In the genomic region with DNA sequence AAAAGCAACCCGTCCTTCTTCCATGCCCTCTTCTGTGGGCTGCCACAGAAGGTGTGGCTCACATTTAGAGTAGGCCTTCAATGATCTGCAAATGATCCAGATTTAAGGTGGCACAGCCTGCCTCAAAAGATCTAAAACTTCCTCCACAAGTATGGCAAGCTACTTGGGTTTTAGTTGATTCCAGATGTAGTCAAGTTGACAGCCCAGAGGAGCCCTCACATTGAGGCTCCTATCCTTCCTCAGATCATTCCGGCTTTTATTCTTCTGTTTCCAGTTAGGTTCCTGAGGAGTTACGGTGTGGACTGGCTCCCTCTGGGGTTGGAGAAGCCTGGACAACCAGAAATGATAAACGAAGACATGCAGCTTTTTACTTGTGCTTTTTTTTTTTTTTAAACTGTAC, we compare ENCODE assay signal across 19 mouse cellular contexts.
DNase-seq lines count a peak whose midpoint lies in the region; ATAC-seq lines count a peak whose summit lies in the region.
"Had no signal": no experiment of that assay in that cellular context is flagged by ENCODE, and none has a peak within 500 bp of the region (broad histone marks: within the 10 kb centered on the region; RNA-seq: fewer than 3 reads in every experiment).

No protein-coding gene starts in this region.

- no peak overlapping the region for H3K9ac ChIP-seq in limb, embryonic 11.5 days (ENCODE audit: low read length)
- H3K9ac ChIP-seq in embryonic facial prominence, embryonic 11.5 days (replicated peaks; ENCODE audit: low read length) = no peak overlapping the region
- H3K9ac ChIP-seq in embryonic facial prominence, embryonic 15.5 days = no peak overlapping the region
- H3K9ac ChIP-seq: forebrain, embryonic 15.5 days; heart, embryonic 12.5 days; hindbrain, embryonic 12.5 days had no signal

- 0 out of 2 replicates have a peak, but pooled peaks cover 4% of the 10 kb centered on the region for H3K4me1 ChIP-seq in limb, embryonic 11.5 days (ENCODE audit: control insufficient read depth, insufficient read depth, low read length)
- H3K4me1 ChIP-seq in limb, embryonic 10.5 days = peaks cover 37% of the 10 kb centered on the region
- no peaks in the 10 kb centered on the region for H3K4me1 ChIP-seq in embryonic facial prominence, embryonic 11.5 days (ENCODE audit: control insufficient read depth, insufficient read depth, low read length)
- H3K4me1 ChIP-seq in embryonic facial prominence, embryonic 15.5 days = peaks cover 17% of the 10 kb centered on the region
- H3K4me1 ChIP-seq: forebrain, embryonic 15.5 days had no signal

- no peak for DNase-seq in limb, embryonic 11.5 days (ENCODE audit: low spot score)
- no peak for DNase-seq in limb, embryonic 10.5 days (ENCODE audit: low spot score)
- DNase-seq in embryonic facial prominence, embryonic 11.5 days (ENCODE audit: low spot score) = peak; percentile 60
- DNase-seq in ovary, postnatal 14 days (ENCODE audit: low spot score) = no peak
- no peak for DNase-seq in left cerebral cortex, postnatal 25 days (ENCODE audit: low spot score in 2 of 2)
- DNase-seq: adrenal gland, postnatal 25 days; cerebellum, adult 18-20 months; cerebellum, adult 9-11 months; cerebellum, postnatal 36 days; gastrocnemius, postnatal 36 days; heart, adult 11 months; heart, postnatal 36 days had no signal

- no peak overlapping the region for H3K4me2 ChIP-seq in limb, embryonic 11.5 days (ENCODE audit: low read depth, severe bottlenecking)
- H3K4me2 ChIP-seq in embryonic facial prominence, embryonic 11.5 days (ENCODE audit: low read depth, low read length) = no peak overlapping the region
- H3K4me2 ChIP-seq in embryonic facial prominence, embryonic 15.5 days (replicated peaks) = no peak overlapping the region
- H3K4me2 ChIP-seq: forebrain, embryonic 15.5 days; heart, embryonic 12.5 days; hindbrain, embryonic 12.5 days had no signal

- WGBS in limb, embryonic 11.5 days = 58% methylated on average over 4 of the region's 4 CpGs
- WGBS in limb, embryonic 10.5 days = 57% methylated on average over 4 of the region's 4 CpGs
- WGBS in embryonic facial prominence, embryonic 11.5 days = 50% methylated on average over 4 of the region's 4 CpGs
- WGBS in embryonic facial prominence, embryonic 15.5 days = 32% methylated on average over 4 of the region's 4 CpGs

- intact Hi-C loops in left cerebral cortex, postnatal 25 days (cut with DNase I) = no loop called here

- H3K27ac ChIP-seq in limb, embryonic 11.5 days (replicated peaks; ENCODE audit: low read depth, low read length) = 0 out of 2 replicates have a peak overlapping the region, but pooled peaks have one; percentile 30
- H3K27ac ChIP-seq in limb, embryonic 10.5 days = no peak overlapping the region
- H3K27ac ChIP-seq in embryonic facial prominence, embryonic 11.5 days (replicated peaks; ENCODE audit: low read depth, low read length) = no peak overlapping the region
- peak overlapping the region; percentile 29; the same call in 1 of the 2 replicates for H3K27ac ChIP-seq in embryonic facial prominence, embryonic 15.5 days (replicated peaks)
- H3K27ac ChIP-seq: forebrain, embryonic 15.5 days; hindbrain, embryonic 12.5 days had no signal

- no peaks in the 10 kb centered on the region for H3K36me3 ChIP-seq in limb, embryonic 11.5 days (ENCODE audit: control insufficient read depth, insufficient read depth, low read length)
- H3K36me3 ChIP-seq in limb, embryonic 10.5 days = no peaks in the 10 kb centered on the region
- H3K36me3 ChIP-seq in embryonic facial prominence, embryonic 11.5 days (replicated peaks; ENCODE audit: control insufficient read depth, insufficient read depth, low read depth, low read length) = no peaks in the 10 kb centered on the region
- no peaks in the 10 kb centered on the region for H3K36me3 ChIP-seq in embryonic facial prominence, embryonic 15.5 days
- H3K36me3 ChIP-seq: forebrain, embryonic 15.5 days; heart, embryonic 12.5 days; hindbrain, embryonic 12.5 days had no signal

- no peak overlapping the region for H3K4me3 ChIP-seq in limb, embryonic 11.5 days (ENCODE audit: low read depth, low read length)
- no peak overlapping the region for H3K4me3 ChIP-seq in limb, embryonic 10.5 days
- no peak overlapping the region for H3K4me3 ChIP-seq in embryonic facial prominence, embryonic 11.5 days (ENCODE audit: low read depth, low read length)
- H3K4me3 ChIP-seq in embryonic facial prominence, embryonic 15.5 days (replicated peaks) = no peak overlapping the region
- H3K4me3 ChIP-seq: forebrain, embryonic 15.5 days; heart, embryonic 12.5 days; hindbrain, embryonic 12.5 days had no signal

- no peaks in the 10 kb centered on the region for H3K9me3 ChIP-seq in limb, embryonic 11.5 days (ENCODE audit: control insufficient read depth, low read length)
- no peaks in the 10 kb centered on the region for H3K9me3 ChIP-seq in limb, embryonic 10.5 days (replicated peaks)
- H3K9me3 ChIP-seq in embryonic facial prominence, embryonic 11.5 days (replicated peaks; ENCODE audit: control insufficient read depth, low read length) = no peaks in the 10 kb centered on the region
- no peaks in the 10 kb centered on the region for H3K9me3 ChIP-seq in embryonic facial prominence, embryonic 15.5 days (replicated peaks)
- H3K9me3 ChIP-seq: forebrain, embryonic 15.5 days; heart, embryonic 12.5 days; hindbrain, embryonic 12.5 days had no signal

- H3K27me3 ChIP-seq in limb, embryonic 11.5 days (ENCODE audit: control insufficient read depth, insufficient read depth, low read length) = no peaks in the 10 kb centered on the region
- peaks cover 8% of the 10 kb centered on the region for H3K27me3 ChIP-seq in limb, embryonic 10.5 days (ENCODE audit: low read depth, poor library complexity, severe bottlenecking)
- no peaks in the 10 kb centered on the region for H3K27me3 ChIP-seq in embryonic facial prominence, embryonic 11.5 days (ENCODE audit: control insufficient read depth, insufficient read depth, low read length)
- no peaks in the 10 kb centered on the region for H3K27me3 ChIP-seq in embryonic facial prominence, embryonic 15.5 days
- H3K27me3 ChIP-seq: forebrain, embryonic 15.5 days; hindbrain, embryonic 12.5 days had no signal

- no peak for ATAC-seq in limb, embryonic 11.5 days (ENCODE audit: insufficient number of reproducible peaks, low FRiP score, low TSS enrichment, low read depth)
- ATAC-seq in embryonic facial prominence, embryonic 11.5 days (replicated peaks; ENCODE audit: insufficient number of reproducible peaks, low FRiP score, low TSS enrichment, low read depth) = no peak
- no peak for ATAC-seq in embryonic facial prominence, embryonic 15.5 days (ENCODE audit: insufficient number of reproducible peaks, low FRiP score, low TSS enrichment, low read depth)
- ATAC-seq: forebrain, embryonic 15.5 days; hindbrain, embryonic 16.5 days; inflammation-experienced regulatory T-cells, adult 6 months; intestine, postnatal 0 days had no signal

Comparison
In these comparisons a context has a peak if more than half of its experiments do, and no peak if none do; other contexts are left out.
1. H3K27ac ChIP-seq: peak in limb, embryonic 11.5 days (single experiment) and embryonic facial prominence, embryonic 15.5 days (single experiment); none in limb, embryonic 10.5 days (single experiment) and embryonic facial prominence, embryonic 11.5 days (single experiment).